Mouse (Mus musculus) gastrocnemius, postnatal 4 days (tissue): Measurements from ENCODE around the gene Mboat7. TPM values are rescaled to one million over a fixed set of nuclear protein-coding genes. Genes with fewer than 3 reads are reported as not detected.

ENCODE experiments used
- DNase-seq, 2 experiments: peaks; one replicate each; pipeline ENCODE4 v3.0.0; 2021 to 2022; ENCODE audit warnings: low spot score in 2 of 2, mixed read lengths in 2 of 2
- microRNA-seq: library from miRNA; unstranded; fragments of <30 nt; microRNA quantifications from one replicate; pipeline ENCODE4 v1.2.0, GENCODE M21; 2021
- total RNA-seq, 2 experiments: library from RNA; stranded (reverse); gene quantifications; 2 replicates each; pipeline ENCODE4 v1.2.3; 2021

Gene Mboat7
- total RNA-seq, 2 experiments from 2014 or later, result 24.9 to 25.0 TPM

DNA sequence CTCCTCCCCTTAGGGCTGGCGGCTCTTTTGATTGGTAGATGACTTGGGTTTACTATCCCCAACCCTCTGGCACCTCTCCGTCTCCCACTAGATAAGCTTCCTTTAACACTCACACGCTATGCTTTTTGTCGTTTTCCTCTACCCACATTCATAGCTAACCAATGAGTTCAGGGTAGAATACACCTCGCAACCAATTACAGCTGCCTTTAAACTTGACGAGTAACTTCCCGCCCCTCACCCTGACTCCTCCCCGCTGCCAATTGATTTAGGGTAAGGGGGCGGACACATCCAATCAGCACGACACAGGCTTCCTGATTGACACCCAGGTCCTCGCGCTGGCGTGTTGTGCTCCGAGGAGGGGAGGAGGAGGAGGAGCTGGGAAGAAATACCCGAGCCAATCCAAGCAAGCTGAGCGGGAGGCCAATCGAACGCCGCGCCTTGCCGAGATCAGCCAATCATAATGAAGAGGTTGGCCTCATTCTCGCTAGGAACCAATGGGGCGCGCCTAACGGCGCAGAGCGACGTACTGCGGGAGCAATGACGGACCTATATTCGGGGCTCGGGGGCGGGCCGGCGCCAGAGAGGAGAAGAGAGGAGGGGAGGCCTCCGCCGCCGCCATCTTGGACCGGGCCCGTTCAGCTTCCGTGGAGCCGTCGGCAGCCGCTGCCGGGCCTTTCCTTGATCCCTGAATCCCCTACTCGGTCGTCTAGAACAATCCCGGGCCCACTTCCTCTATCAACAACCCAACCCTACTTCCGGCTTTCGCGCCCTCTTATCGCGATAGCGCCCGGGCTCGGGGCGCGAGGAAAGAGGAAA is 48.4 kb downstream of the Mboat7 start, which contains the start of gene Cnot3:
Cnot3 (plus strand) TSS at position 597 of the 816 bp plus-strand sequence.
- DNase-seq, result peak; percentile 94 to 98

DNA sequence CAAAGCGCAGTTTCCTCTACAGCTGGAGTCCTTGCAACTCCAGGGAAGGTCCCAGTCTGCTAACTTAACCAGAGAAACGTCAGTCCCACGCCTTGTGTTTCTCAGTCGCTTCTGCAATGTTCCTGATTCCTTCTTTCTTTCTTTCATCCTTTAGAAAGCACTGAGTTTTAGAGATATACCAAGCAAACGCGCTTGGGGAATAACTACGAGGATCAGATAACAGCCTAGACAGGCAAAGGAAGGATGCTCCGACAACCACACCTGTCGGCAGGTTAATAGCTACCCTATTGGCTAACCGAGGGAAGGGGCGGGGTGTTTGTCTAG is 49.0 kb downstream of the Mboat7 start:
- DNase-seq, result no peak

DNA sequence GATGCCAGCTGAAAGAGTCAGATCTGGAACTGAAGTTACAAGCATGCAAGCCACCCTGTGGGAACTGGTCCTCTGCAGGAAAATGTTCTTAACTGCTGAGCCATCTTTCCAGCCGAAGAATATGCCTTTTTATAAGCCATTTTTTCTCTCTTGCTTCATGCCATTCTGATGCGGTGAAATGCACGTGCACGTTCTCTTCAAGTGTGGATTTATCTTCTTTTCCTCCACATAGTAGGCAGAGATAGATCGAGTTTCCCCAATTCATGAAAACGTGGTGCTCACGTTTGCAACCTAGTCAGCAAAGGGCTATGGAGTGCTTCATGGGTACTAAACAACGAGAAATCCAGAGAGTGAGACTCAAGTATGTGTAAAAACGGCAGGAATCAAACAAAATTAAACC is 49.5 kb downstream of the Mboat7 start:
- no peak for DNase-seq

DNA sequence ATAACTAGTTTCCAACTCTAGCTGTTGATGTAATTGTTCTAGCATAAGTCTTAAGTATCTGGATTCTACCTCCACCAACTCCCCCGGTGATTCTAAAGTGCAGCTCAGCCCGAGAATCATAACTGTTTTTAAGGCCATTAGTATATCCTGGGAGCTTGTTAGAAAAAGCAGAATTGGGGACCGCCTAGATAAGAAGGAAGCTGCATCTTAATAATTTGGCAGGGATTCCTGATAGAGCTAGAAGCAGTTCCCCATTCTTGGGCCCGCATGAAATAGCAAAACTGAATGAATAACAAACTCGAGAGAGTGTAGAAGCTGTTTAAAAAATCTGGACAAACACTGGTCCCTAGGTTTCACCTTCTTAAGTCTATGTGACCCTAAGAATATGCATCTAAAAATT is 49.9 kb downstream of the Mboat7 start:
- no peak for DNase-seq

DNA sequence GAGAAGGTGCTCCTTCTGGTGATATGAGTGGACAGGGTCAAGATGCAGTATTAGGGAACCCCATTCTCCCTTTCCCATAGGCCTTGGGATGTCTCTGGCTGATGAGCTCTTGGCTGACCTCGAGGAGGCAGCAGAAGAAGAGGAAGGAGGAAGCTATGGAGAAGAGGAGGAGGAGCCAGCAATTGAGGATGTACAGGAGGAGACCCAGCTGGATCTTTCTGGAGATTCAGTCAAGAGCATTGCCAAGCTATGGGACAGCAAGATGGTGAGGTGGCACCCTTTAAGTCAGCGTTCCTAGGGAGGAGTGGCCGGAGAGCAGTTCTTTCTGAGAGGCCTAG is 62.9 kb downstream of the Mboat7 start:
- DNase-seq, result no peak

DNA sequence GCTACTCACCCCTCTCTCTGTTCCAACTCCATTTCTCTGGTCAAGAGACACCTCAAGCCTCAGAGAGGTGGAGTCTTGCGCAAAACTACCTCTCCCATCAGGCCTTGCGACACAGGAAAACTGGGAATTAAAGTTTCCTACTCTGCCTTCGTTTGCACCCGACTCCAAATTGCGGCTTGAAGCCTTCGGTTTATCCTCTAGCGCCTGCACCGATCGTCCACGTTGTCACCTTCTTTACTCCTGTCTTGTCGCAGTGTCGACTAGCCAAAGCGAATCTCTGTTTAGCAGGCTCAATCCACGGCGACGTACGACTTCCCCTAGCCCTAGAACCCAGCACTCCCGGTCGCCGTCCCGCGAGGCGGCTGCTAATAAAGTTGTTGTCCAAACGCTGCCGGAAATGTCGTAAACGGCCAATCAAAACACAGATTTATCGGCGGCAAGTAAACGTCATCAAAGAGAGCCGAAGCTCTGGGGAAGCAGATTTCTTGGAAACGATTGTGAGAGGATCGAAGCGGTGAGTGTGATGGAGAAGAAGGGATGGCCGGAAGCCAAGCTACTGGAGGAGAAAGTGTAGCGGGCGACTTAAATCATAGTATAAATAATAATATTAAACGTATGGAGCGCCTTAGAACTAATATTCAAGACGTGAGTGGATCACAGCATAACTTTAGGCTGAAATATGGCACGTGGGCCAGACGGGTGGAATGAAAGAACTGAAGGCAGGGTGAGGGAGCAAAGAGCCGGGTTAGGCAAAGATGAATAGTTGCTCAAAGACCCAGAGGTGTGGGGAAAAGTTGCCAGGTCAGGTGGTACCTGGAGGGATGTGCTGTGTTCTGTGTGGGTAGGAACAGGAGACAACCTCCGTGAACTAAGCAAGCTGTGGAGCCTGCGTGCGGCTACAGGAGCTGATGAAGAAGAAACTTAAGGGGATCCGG is 63.5 kb downstream of the Mboat7 start, which contains the start of the genes Tfpt and Prpf31:
Tfpt (minus strand) TSS at position 387 of the 935 bp plus-strand sequence.
Prpf31 (plus strand) TSS at position 443 of the 935 bp plus-strand sequence.
- DNase-seq, result peak; percentile 73 to 89

DNA sequence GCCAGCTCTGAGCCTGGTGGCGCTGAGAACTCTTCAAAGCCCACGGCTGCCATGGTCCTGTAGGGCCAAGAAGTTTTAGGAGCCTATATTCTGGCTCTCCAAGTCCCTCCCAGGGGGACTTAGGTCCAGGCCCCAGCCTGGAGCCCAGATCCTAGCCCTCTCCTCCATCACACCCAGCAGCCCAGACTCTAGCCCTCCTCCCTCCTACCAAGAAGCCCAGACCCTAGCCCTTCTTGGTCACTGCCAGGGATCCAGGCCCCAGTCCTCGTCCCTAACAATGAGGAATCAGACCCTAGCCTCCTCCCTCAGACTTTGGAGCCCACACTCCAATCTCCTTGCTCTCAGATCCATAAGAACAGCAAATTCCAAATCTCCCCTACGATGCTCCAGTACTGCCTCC is 64.3 kb downstream of the Mboat7 start:
- DNase-seq, result no peak

Small RNA genes lying within 50 kb of the gene (microRNA-seq; reads per million reads assigned to microRNA genes)
- gene Mir3572, result 1.7 reads per million

Other genes starting within 250 kb of the Mboat7 start
- under 1 TPM; 0.32 to 0.52 TPM for gene Tarm1, start 190.9 kb downstream of the Mboat7 start, total RNA-seq
- under 1 TPM; 0.20 to 0.29 TPM for gene Oscar, start 77.4 kb downstream of the Mboat7 start, total RNA-seq
- gene Ndufa3, start 76.2 kb downstream of the Mboat7 start, total RNA-seq, result 100 to 1,000 TPM; 644 to 708 TPM
- 10 to 100 TPM; 20.8 to 22.7 TPM for gene Tfpt, start 63.6 kb downstream of the Mboat7 start, total RNA-seq
- gene Prpf31, start 63.5 kb downstream of the Mboat7 start, total RNA-seq, result 10 to 100 TPM; 38.3 to 38.9 TPM
- 10 to 100 TPM; 49.3 to 50.3 TPM for gene Cnot3, start 48.3 kb downstream of the Mboat7 start, total RNA-seq
- 1 to 10 TPM; 9.8 TPM for gene Leng1, start 27.7 kb downstream of the Mboat7 start, total RNA-seq
- gene Tmc4, start 16.0 kb downstream of the Mboat7 start, total RNA-seq, result 1 to 10 TPM; 2.0 to 3.5 TPM
- 10 to 100 TPM; 86.2 to 95.2 TPM for gene Tsen34, start 660 bp downstream of the Mboat7 start, total RNA-seq
- 1,000 to 10,000 TPM in 1 of 2 experiments, 100 to 1,000 TPM in 1; 942 to 1,092 TPM for gene Rps9, start 10.5 kb upstream of the Mboat7 start, total RNA-seq
- gene Pirb, start 26.9 kb upstream of the Mboat7 start, total RNA-seq, result 1 to 10 TPM; 1.9 to 2.3 TPM
- gene Gm15448, start 132.2 kb upstream of the Mboat7 start, total RNA-seq, result under 1 TPM; 0.60 to 0.71 TPM
- under 1 TPM in 1 of 2 experiments, not detected in 1; 0.29 TPM for gene Pira2, start 151.5 kb upstream of the Mboat7 start, total RNA-seq
- under 1 TPM; 0.15 to 0.29 TPM for gene Gm14548, start 204.6 kb upstream of the Mboat7 start, total RNA-seq
- gene Lilra6, start 222.0 kb upstream of the Mboat7 start, total RNA-seq, result under 1 TPM; 0.23 to 0.34 TPM